Mouse (Mus musculus) lung, embryonic 14.5 days (tissue): ENCODE results near the gene Sugp1. TPM values are rescaled to one million over a fixed set of nuclear protein-coding genes. Genes with fewer than 3 reads are reported as not detected.

ENCODE experiments used
- ATAC-seq: fragments of 200-750 bp; cut with Nextera tagmentation; 2 replicates; pipeline ENCODE4 v1.8.0; 2017; ENCODE audit warnings: mild to moderate bottlenecking, moderate TSS enrichment, moderate library complexity; ENCODE audit not compliant: insufficient read depth
- DNase-seq: peaks from one replicate; pipeline ENCODE4 v3.0.0-alpha.2; 2015
- H3K27ac ChIP-seq: fragments of 300-500 bp; sonication (generic); 2 replicates; pipeline ENCODE4 v1.5.1; 2014; ENCODE audit warnings: low read depth, mild to moderate bottlenecking, moderate library complexity
- H3K27me3 ChIP-seq: fragments of 300-500 bp; sonication (generic); 2 replicates; pipeline ENCODE4 v1.6.1; 2014; ENCODE audit warnings: low read length, control low read depth; ENCODE audit not compliant: insufficient read depth
- H3K36me3 ChIP-seq: fragments of 300-500 bp; sonication (generic); 2 replicates; pipeline ENCODE4 v1.6.1; 2014; ENCODE audit warnings: control low read depth; ENCODE audit not compliant: insufficient read depth
- H3K4me1 ChIP-seq: fragments of 300-500 bp; sonication (generic); 2 replicates; pipeline ENCODE4 v1.6.1; 2014; ENCODE audit warnings: antibody characterized with exemption, control low read depth; ENCODE audit not compliant: insufficient read depth
- H3K4me2 ChIP-seq: fragments of 300-500 bp; sonication (generic); 2 replicates; pipeline ENCODE4 v1.6.1; 2014; ENCODE audit warnings: mild to moderate bottlenecking
- H3K4me3 ChIP-seq: fragments of 300-500 bp; sonication (generic); 2 replicates; pipeline ENCODE4 v1.5.1; 2014; ENCODE audit warnings: low read depth, low read length
- H3K9ac ChIP-seq: fragments of 300-500 bp; sonication (generic); 2 replicates; pipeline ENCODE4 v1.6.1; 2014
- H3K9me3 ChIP-seq: fragments of 300-500 bp; sonication (generic); 2 replicates; pipeline ENCODE4 v1.6.1; 2016; ENCODE audit warnings: low read depth, low read length, control low read depth
- CTCF ChIP-seq: IDR thresholded peaks from 2 replicates; pipeline ENCODE4 v1.5.1; 2016; ENCODE audit warnings: antibody characterized with exemption, low read depth
- WGBS: fragments of 180-500 bp; shearing (Covaris S2); extraction: QIAGEN DNeasy Blood & Tissue Kit; methylation state at CpG from one replicate; pipeline ENCODE4 v1.1.7; 2014; 5-methylcytosine and 5-hydroxymethylcytosine counted together
- polyA plus RNA-seq: library from polyadenylated mRNA; unstranded; fragments of >200 nt; fragmentation: Nextera tagmentation; extraction: Ambion mirVana; gene quantifications from 2 replicates; pipeline ENCODE4 v1.2.1, GENCODE M21; 2014

Gene Sugp1
- polyA plus RNA-seq, 1 experiment from 2014 or later, result 39.3 TPM

DNA sequence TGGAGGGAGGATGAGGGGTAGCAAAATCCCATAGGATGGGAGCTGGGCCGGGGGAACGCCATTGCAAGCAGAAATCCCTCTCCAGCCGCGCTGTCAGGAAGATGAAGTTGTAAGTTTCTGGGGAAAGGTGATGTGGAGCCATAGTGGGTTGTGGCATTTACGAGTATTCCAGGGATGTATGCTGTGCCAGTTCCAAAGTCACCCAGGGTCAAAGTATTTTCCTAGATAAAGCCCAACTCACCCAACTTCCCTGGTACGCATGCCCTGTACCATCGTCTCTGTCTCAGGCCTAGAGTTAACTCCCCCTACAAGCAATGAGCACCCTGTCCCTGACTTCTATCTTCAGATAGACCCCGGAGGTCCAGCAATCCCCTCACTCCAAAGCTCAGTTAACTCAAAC is 30.5 kb downstream of the Sugp1 start:
- ATAC-seq (no peak), DNase-seq (no peak)
- H3K4me3 ChIP-seq, result no peak overlapping the region
- H3K27me3 ChIP-seq, result no peaks in the 10 kb centered on the region
- no peak for TF ChIP-seq CTCF
- H3K9ac ChIP-seq, result peak overlapping the region; percentile 9; the same call in 1 of the 2 replicates
- H3K4me2 ChIP-seq, result peak overlapping the region; percentile 58
- H3K4me1 ChIP-seq, result peaks cover 6% of the 10 kb centered on the region; the same call in 1 of the 2 replicates
- H3K27ac ChIP-seq, result no peak overlapping the region
- no peaks in the 10 kb centered on the region for H3K9me3 ChIP-seq
- WGBS, result 52% methylated on average over 8 of the region's 8 CpGs
- H3K36me3 ChIP-seq, result peaks cover 34% of the 10 kb centered on the region

DNA sequence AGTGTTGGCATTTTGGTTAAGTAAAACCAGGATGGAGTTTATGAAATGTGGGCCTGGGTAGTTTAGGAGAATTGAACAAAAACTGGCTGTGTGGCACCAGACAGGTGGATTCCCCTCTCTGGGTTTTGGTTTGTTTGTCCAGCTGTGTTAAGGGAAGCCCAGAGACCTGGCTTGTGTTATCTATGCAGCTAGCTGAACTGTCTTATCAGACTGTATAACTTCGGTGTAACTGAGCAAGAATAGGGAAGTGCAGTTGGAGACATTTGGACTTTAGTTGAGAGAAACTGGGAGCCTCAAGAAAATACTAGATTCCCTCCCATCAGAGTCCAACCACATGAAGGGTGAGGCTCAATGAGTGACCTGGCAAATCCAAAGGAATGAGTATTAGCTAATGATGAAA is 31.1 kb downstream of the Sugp1 start:
- H3K27ac ChIP-seq, result no peak overlapping the region
- no peak overlapping the region for H3K4me3 ChIP-seq
- WGBS, result 61% methylated on average over 1 of the region's 1 CpGs
- H3K4me2 ChIP-seq, result no peak overlapping the region
- H3K4me1 ChIP-seq, result peaks cover 6% of the 10 kb centered on the region; the same call in 1 of the 2 replicates
- ATAC-seq (no peak), DNase-seq (no peak)
- no peak for TF ChIP-seq CTCF
- H3K9me3 ChIP-seq, result no peaks in the 10 kb centered on the region
- H3K36me3 ChIP-seq, result peaks cover 30% of the 10 kb centered on the region
- H3K27me3 ChIP-seq, result no peaks in the 10 kb centered on the region
- H3K9ac ChIP-seq, result no peak overlapping the region

- Histone ChIP-seq H3K4me1 (no peaks in the 10 kb centered on the region), H3K4me3 (no peak overlapping the region), H3K9ac (no peak overlapping the region), H3K4me2 (no peak overlapping the region), H3K27me3 (peaks cover 53% of the 10 kb centered on the region), H3K9me3 (no peaks in the 10 kb centered on the region), H3K36me3 (no peaks in the 10 kb centered on the region), H3K27ac (no peak overlapping the region)
- DNase-seq, result no peak
- TF ChIP-seq CTCF, result no peak
- WGBS, result 89% methylated on average over 2 of the region's 2 CpGs
- ATAC-seq, result no peak
These were observed 39.4 kb downstream of the Sugp1 start for GRCm38 (mm10) chr8:70081976-70082375.

- Histone ChIP-seq H3K27ac (no peak within 1 kb of the TSS), H3K9ac (no peak within 1 kb of the TSS), H3K27me3 (peaks cover 66% of the 10 kb centered on the region), H3K4me3 (peak within 1 kb of the TSS; percentile 30), H3K4me2 (peak within 1 kb of the TSS; percentile 57), H3K4me1 (no peaks in the 10 kb centered on the region), H3K9me3 (no peaks in the 10 kb centered on the region), H3K36me3 (no peaks in the 10 kb centered on the region)
- no peak for TF ChIP-seq CTCF
- ATAC-seq, result no peak
- under 1% methylated on average over 26 of the region's 26 CpGs for WGBS
- peak; percentile 65 for DNase-seq
These were observed 40.7 kb downstream of the Sugp1 start, which contains the start of gene Hapln4 for GRCm38 (mm10) chr8:70083285-70083684. Hapln4 (plus strand) TSS chr8:70083457.

- Histone ChIP-seq H3K4me1 (no peaks in the 10 kb centered on the region), H3K27ac (no peak overlapping the region), H3K36me3 (no peaks in the 10 kb centered on the region), H3K9me3 (no peaks in the 10 kb centered on the region), H3K4me2 (peak overlapping the region; percentile 57), H3K9ac (no peak overlapping the region), H3K4me3 (peak overlapping the region; percentile 30), H3K27me3 (peaks cover 78% of the 10 kb centered on the region)
- 2% methylated on average over 71 of the region's 71 CpGs for WGBS
- TF ChIP-seq CTCF, result peak; percentile 14; the same call in 1 of the 2 replicates
- ATAC-seq (no peak), DNase-seq (peak; percentile 9)
These were observed 41.8 kb downstream of the Sugp1 start for GRCm38 (mm10) chr8:70084191-70085065.

- no peak for ATAC-seq
- peaks cover 93% of the 10 kb centered on the region for H3K27me3 ChIP-seq
- H3K4me3 ChIP-seq, result no peak overlapping the region
- H3K27ac ChIP-seq, result no peak overlapping the region
- no peak for TF ChIP-seq CTCF
- no peak overlapping the region for H3K4me2 ChIP-seq
- H3K4me1 ChIP-seq, result no peaks in the 10 kb centered on the region
- DNase-seq, result no peak
- H3K9ac ChIP-seq, result no peak overlapping the region
- no peaks in the 10 kb centered on the region for H3K9me3 ChIP-seq
- 39% methylated on average over 1 of the region's 1 CpGs for WGBS
- no peaks in the 10 kb centered on the region for H3K36me3 ChIP-seq
These were observed 43.5 kb downstream of the Sugp1 start for GRCm38 (mm10) chr8:70086151-70086550.

DNA sequence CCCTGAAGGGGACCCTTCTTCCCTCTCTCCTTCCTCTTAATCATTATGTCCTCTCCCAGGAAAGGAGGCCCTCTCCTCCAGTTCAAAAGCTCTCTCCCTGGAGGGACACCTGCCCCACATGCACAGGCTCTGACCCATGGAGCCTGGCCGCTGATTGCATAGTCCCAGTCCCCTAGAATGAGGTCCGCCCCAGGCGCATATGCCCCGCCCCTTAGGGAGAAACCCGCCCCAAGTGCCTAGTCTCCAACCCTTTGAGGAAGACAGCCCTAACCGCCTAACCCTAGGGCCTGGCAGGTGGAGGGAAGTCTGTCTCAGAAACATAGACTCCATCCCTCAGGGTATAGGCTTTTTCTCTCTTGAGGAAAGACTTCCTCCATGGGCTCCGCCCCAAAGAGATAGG is 44.6 kb downstream of the Sugp1 start:
- H3K4me2 ChIP-seq, result no peak overlapping the region
- DNase-seq, result no peak
- no peaks in the 10 kb centered on the region for H3K36me3 ChIP-seq
- ATAC-seq, result no peak
- no peak overlapping the region for H3K9ac ChIP-seq
- H3K27ac ChIP-seq, result no peak overlapping the region
- no peaks in the 10 kb centered on the region for H3K4me1 ChIP-seq
- H3K9me3 ChIP-seq, result no peaks in the 10 kb centered on the region
- no peak overlapping the region for H3K4me3 ChIP-seq
- peaks cover 90% of the 10 kb centered on the region for H3K27me3 ChIP-seq
- WGBS, result 3% methylated on average over 7 of the region's 7 CpGs
- TF ChIP-seq CTCF, result no peak
